Mouse (Mus musculus): ENCODE measurements at regions not wholly inside any gene's neighbourhood (a gene's known extent, or its start where the extent isn't known, plus 50 kb on each side); places are given as distances from the start of the nearest gene placed in this dataset.

DNA sequence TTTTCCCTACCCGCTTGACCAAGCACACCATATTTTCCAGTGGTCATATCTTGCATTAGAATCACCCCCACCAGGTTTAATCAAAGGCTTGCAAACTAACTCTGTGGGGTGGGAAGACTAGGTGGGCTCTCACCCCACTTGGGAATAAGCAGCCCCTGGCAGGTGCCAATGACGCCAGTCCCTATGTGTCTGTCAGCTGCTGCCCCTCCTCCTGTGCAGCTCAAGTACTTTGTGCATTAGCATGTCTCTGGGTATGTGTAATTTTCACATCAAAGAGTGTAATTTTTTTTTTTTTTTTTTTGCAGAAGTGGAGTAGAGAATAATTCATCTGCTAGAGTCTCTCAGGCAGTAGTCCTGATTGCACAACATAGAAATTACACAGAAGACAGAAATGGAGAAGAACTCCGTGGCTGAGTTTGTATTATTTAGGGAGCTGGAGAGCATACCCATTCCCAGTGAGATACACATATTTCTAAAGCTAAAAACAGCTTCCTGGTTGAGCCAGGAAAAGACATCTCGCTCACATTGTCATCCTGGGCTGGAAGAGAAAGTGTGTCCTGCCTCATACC, 186.6 kb downstream of the Rybp start:
- no peak for DNase-seq (ENCODE audit: low spot score)

DNA sequence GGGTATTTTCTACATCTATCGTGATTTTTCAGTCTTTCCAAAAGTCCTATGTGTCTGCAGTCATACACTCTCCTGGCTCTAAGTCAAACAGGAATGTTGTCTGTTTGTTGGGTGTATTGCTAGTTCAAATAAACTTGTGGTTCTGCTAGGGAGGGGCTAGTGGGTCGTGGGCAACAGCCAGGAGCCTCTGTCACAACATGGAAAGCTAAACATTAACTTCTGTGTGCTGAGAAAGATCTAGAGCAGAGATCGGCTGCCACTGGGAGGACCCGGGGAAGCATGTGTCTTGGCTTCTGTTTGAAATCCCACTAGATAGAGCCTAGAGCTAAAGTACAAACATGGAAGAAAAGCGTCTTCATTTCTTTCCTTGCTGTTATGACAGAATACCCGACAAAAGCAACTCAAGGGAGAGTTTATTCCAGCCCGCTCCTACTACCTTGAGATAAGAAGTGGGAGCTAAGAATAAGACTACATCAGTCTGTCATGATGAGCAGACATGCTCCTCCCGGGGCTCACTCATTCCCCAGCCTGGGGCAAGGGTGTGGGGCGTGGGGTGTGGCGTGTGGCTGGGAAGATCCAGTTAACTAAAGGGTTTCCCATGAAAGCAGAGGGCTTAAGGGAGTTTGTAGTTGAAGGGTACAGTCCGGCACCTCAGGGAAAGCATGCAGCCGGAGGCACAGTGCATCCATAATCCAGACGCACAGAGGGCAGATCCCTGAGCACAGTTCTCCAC, 190.7 kb downstream of the Rybp start:
- DNase-seq (ENCODE audit: low spot score): no peak

DNA sequence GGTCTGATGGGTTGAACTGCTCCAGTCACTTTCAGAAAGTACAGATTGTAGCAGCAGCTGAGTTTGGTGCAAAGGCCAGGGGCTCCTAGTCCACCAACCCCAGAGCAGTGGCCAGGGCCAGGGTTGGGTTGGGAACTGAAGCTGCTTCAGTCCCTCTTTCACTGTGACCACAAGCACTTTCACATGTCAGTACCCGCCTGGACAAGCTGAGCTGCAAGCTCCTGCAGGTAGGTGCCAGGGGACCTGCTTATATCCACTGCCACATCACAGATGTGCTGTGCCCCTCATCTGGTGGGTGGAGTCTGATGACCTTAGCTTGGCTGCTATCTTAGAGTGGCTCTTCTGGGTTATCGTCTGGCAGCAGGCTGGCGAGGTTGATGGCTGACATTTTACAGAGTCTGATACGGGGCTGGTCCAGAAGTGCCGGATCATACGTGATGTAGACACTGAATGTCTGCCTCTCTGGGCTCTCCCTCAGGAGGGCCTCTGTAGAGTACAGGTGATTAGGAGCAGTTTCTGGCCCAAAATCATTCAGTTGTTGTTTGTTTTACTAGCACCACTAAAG, 192.6 kb downstream of the Rybp start:
- DNase-seq (ENCODE audit: low spot score): no peak

DNA sequence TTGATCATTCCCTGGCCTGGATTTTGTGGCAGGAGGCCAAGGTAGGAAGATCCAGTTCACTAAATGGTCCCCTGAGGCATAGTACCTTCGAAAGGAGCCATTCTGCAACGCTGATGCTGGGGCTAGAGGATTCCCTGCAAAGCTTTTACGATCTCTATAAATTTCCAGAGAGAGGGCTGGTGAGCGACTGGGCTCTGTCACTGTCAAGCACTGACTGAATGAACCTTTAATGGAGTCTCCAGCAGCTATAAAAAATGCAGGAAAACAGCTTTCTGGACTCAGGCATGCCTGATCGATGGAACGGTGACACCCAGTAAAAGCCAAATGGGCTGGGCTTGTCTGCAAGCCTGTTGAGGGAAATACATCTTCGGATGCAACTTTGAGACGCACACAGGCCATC, 194.4 kb downstream of the Rybp start:
- no peak for DNase-seq (ENCODE audit: low spot score)

DNA sequence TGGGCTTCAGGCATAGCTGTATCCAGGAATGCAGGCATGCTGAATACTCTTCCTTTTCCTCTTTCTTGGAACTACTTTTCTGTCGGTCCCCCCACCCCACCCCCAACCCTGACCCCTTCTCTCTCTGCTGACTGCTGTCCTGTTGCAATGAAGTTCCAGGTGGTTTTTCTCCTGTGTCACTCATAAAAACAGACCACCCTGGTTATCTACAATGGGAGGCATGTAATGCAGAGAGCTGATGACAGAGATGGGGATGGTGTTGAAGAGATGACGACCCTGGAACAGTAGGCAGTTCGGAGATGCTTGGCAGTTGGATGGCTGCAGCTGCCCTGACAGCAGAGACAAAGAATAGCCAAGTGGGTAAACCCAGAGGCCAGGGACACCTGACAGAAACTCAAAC, 195.5 kb downstream of the Rybp start:
- DNase-seq (ENCODE audit: low spot score): no peak

DNA sequence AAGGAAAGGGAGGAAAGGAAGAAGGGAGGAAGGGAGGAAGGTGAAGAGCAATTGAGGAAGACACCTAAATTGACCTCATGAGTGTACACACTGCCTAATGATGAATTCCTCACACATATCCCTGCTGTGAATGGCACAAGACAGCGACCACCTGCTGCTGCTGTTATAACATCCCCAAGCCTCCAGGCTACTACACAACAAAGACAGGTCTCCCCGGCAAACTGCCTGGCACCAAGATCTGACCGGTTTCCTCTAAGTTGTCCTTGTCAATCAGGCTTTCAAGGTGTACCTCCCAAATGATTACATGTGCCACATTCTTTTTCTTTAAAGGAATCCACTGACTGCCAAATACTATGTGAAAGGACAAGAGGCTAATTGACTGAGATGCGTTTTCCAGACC, 198.7 kb downstream of the Rybp start:
- no peak for DNase-seq (ENCODE audit: low spot score)

DNA sequence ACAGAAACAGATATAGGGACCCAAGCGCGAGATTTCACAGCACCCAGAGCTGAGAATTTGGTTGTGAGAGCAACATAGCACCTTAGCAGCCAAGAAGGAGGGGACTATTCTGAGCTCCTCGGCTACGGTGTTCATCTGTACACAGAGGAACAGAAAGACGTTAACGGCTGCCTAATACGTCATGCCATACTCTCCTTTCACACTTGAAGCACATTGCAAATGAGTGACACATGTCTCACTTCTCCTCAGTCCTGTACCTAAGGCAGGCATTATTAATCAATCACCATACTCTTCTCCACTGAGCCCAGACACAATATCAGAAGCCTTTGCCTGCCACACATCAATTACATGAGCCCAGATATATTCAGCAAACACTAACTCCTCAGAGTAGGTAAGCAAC, 200.5 kb downstream of the Rybp start:
- no peak for DNase-seq (ENCODE audit: low spot score)

DNA sequence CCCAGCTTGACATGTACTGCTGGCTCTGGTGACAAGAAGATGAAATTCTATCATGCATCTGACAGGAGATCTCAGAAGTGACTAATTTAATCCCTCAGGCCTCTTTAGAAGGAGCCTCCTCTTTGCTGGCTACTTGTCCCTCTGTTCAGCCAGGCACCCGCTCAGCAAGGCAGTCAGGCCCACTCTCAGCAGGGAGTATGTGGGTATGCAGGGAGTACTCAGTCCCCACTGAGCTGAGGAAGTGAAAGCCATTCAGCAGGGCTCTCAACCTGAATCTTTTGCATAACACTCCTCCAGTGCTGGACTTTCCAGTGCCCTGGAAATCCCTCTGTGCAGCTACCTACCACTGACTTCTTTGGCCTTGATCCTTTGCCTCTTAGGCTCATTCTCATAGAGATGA, 201.3 kb downstream of the Rybp start:
- DNase-seq (ENCODE audit: low spot score): no peak

DNA sequence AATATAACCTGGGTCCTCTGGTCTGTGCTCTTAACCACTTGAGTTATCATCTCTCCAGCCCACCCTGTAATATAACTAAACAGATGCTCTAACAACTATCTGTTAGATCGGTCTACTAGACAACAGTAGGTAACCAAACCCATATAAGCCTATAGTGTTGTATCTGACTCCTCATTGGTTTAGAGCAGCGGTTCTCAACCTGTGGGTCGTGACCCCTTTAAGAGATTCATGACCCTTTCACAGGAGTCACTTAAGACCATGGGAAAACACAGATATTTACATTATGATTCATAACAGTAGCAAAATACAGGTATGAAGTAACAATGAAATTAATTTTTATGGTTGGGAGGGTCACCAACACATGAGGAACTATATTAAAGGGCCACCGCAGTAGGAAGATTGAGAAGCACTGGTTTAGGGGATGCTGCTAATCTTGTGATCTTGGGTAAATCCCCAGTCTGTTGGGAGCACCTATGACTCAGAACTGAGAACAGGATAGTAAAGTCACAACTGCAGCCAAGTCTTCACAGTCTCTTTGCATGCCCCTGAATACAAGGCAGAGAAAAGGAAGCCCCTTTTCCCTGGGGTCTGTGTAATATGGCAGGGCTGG, 203.3 kb downstream of the Rybp start:
- no peak for DNase-seq (ENCODE audit: low spot score)

DNA sequence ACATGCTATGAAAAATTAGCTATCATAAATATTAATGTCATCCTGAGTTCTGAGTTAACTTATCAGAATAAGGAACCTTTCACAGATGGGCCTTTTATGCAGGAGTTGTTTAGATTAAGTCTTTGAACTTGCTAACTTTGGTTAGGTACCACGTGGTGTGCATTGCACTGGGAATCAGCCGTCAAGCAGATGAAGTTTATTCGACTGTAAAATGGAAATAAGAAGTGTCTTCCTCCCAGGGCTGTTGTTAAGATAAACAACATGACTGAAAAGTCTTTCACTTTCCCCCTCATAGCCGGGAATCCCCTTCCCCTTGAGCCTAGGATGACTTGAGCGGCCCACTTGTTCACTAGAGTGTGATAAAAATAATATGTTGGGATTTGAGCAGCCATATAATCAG, 204.2 kb downstream of the Rybp start:
- DNase-seq (ENCODE audit: low spot score): no peak

DNA sequence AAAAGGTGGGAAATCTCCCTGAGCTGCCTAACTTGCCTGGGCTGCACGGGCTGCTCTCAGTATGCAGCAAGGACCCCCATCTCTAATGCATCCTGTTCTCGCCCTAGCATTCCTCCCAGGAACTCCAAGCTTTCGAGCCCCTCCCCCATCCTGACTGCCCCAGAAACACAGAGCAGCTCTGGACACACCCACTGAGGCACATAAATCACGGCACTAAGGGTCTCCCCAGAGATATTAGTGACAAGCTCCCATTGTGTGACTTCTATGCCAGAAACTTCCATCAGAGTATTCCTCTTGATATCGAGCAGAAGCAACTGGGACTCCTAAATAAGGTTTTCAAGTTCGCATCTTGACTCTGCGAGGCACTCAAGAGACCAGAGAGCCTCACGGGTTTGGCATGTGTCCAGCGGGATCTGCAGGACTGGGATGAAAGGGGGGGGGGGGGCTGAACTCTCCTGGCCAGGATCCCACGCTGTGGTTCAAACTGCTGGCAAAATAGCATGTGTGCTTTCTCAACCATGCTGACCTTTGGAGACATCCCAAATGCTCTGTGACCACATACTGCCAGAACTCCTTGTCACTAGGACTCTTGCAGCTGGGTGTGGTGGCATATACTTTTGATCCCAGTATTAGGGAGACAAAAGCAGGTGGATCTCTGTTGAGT, 212.5 kb downstream of the Rybp start:
- DNase-seq (ENCODE audit: low spot score): no peak

DNA sequence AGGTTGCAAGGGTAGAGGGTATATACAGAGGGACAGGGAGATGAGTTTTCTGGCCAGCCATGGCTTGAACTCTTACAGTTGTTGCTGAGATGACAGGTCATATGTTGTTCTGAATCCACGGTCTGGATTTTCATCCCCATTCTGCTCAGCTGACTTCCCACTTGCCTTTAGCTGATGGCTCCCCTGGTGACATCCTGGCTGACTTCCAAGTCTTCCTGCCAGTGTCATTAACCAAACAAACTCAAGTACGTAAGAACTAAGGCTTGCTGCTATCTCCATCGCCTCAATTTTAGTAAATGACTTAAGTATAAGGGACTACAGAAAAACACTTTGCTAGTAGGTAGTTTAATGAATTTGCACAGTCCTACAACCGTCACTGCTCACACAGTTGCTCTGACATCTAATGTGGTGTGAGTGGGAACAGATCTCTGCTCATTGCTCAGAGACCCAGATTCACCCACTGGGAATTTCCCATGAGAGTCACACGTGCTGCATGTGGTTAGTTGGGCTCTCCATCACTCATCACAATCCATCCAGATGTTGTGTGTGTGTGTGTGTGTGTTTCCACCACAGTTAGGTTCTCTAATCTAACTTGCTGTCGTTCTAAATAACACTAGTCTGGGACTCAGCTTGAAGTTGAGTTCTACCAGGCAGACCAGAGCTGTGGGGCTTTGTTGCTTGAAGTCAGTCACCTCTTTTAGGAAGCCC, 214.9 kb downstream of the Rybp start:
- no peak for DNase-seq (ENCODE audit: low spot score)

DNA sequence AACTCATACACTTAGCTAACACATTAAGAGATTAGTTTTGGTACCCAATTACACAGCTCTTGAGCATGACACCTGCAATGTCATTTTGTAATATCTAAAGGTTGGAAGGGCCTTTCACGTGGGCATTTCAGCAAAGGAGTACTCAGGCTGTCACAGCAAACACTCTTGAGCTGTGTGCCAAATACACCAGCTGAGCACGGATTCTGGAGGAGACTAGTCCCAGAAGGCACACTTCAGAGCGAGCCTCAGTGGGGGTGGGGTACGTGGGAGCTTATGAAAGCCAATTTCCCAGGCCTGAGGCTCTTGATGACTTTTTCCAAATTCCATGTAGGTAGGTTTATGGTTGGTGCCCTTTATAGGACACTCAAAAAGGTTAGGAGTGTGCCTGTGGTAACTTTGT, 218.1 kb downstream of the Rybp start:
- DNase-seq (ENCODE audit: low spot score): no peak

DNA sequence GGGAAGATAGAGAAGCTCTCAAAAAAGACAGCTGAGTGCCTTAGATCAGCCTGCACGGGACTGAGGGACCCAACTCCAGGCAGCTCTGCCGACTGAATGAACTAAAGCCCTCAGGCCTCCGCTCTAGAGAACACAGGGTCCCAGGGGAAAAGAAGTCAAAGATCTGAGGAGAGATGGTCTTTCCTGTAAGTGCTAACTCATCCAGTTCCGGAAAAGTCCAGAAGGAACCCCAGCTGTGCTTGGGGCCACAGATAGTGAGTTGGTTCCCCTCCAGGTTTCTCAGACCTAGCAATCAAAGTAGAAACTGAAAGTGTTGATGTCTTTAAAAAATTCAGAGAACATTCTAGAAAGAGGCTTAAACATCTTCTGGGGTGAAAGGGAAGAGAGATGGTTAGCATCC, 220.0 kb downstream of the Rybp start:
- DNase-seq (ENCODE audit: low spot score): no peak

DNA sequence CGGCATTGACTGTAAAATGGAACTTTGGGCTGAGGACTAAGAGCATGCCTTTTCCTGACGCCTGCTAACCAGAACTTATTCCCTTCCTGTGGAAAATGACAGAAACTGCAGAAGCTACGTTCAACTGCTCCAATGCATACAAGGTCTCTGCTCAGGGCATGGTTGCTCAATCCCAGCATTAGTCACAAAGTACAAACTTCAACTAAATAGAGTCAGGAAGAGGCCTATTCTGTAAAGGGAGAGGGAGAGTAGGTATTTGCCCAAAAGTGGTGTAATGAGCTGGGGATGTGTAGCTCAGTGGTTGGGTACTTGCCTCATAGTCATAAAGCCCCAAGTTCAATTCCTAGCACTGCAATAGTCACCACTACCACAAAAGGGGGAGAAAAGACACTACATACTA, 221.7 kb downstream of the Rybp start:
- DNase-seq (ENCODE audit: low spot score): no peak

DNA sequence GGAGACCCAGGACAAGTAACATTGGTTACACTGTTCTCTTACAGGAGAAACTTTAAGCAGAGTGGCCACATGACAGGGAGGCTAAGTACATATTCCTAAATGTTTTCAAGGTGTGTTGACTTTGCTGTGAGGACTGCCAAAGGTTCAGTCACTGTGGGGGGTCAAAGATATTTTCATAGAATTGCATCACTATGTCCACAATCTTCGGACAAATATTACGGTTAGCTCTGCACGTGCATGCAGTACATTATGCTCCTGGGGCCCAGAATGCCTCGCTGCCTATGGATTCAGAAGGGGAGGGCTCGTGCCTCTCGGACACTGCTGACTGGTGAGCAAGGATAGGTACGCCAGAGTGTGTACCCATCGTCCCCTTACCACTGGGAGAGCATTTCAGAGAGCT, 224.3 kb downstream of the Rybp start:
- no peak for DNase-seq (ENCODE audit: low spot score)

DNA sequence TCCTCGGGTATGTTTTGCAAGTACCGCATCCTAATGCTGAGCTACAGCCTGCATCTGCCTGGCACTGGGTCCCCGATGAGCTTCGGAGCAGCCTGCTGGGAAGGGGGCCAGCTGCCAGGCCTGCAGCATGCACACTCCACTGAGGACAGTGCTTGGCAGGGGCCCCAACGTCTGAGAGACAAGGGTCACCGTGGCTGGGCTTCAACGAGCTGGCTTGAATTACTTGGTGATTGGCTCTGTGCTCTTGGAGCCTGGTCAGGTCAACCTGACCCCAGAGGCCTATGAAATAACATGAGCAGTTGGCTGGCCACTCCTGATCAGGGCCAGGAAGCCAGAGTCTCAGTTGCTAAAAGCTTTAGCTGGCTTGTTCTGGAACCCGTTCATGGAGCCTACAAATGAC, 227.5 kb downstream of the Rybp start:
- DNase-seq (ENCODE audit: low spot score): peak; percentile 66

DNA sequence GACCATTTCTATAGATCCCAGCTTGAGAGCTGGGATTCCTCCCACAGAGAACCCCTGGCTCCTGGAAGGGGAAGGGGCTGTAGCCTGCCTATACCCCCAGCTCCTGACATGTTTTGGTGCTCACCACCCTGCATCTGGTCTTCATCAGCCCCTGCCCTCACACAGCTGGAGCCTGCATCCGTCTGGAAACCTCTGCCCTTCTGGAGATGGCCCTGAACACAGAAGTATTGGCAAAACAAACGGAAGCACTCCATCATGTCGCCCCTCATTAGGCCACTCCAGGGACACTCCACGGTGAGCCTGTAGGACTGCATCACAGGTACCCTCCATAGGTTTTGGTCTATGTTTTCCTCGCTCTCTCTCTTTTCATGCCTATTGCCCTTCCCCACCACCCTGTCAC, 231.3 kb downstream of the Rybp start:
- DNase-seq (ENCODE audit: low spot score): no peak

DNA sequence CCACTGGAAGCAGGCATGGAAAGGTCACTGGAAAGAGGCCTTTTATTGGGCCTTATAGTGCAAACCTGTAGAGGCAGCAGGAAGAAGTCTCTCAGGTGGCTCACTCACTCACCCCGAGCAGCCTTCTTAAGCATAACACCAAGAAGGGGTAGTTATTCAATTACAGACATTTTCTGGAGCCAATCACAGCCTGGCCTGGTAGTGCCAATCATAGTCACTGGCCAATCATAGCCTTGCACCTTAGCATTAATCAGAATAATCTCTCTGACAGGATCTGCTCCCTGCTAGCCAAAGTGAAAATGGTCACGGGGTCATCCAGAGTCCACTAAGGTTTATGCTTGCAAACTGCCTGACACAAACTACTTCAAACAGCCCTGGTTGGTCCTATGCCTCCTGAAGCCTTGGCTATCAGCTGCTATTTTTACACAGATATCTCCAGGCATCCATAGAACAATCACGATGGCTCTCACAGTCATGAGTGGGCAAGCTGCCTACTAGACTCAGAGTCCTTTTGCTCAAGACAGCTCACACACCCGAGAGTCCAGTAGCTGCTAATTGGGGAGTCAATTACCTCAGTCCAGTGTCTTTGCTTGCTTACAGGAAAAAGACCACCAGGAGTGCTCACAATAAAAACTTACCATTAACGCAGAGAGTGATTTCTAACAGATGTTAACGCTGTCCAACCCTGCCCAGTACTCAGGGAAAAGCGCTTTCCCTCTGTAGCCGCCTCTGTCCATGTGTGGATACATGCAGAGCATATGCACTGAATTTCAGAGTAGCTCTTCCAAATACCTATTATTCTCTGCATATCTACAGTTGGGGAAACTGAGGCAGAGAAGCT, 234.1 kb downstream of the Rybp start:
- DNase-seq (ENCODE audit: low spot score): no peak

DNA sequence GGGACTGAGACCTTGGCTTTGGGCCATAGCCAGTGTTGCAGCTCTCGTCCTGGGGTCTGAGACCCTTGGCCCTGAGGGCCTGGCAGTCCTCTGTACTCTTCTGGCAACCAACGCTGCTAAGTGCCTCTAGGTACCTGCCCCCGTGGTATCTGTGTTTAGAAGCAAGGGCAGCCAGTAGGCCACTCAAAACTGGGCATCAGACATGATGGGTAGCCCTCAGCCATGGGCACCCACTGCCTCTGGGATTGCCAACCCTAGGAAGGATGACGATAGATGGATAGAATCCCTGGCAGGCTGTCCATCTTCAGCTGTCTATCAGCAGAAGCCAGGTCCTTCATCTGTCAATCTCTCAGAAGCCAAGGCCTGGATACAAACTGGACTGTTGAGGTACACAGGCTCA, 234.9 kb downstream of the Rybp start:
- DNase-seq (ENCODE audit: low spot score): no peak

DNA sequence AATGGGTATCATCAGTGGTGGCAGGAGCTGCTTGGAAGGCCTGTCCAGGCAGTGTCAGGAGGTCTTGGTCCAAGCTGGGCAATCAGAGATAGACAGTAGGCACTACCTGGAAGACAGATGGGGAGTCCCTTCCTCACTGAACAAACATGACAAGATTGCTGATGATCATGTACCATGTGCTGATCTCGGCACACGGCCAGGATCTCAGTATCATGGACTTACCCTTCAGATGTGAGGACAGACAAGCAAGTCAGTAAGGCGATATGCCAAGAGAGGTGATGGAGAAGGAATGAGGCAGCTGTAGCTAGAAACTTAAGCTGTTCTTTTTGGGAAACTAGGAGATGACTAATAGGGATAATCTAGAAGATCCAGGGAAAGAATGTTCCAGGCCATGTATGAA, 238.2 kb downstream of the Rybp start:
- no peak for DNase-seq (ENCODE audit: low spot score)
